Mouse (Mus musculus): ENCODE measurements at regions not wholly inside any gene's neighbourhood (a gene's known extent, or its start where the extent isn't known, plus 50 kb on each side); places are given as distances from the start of the nearest gene placed in this dataset.

- DNase-seq, result no peak
Measured at GRCm38 (mm10) chr12:7192591-7192990, 784.9 kb upstream of the Apob start.

DNA sequence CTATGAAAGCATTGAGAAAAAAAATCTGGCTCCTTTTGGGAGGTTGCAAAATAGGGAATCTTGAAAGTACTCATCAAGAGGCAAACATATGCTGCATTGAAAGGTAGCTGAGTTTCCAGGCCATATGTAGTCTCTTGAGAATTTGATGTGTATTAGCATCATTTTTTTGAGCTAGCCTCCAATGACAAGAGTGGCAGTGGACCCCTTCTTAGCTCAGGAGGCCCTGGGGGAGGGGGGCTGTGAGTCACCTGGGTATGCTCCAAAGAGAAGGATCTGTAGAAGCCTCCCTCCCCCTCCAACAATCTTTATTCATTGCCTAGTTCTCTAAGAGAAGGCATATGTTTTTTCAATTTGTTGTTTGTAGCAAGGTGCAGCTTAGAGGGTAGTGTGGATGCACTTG is 779.4 kb upstream of the Apob start:
- DNase-seq, result no peak

DNA sequence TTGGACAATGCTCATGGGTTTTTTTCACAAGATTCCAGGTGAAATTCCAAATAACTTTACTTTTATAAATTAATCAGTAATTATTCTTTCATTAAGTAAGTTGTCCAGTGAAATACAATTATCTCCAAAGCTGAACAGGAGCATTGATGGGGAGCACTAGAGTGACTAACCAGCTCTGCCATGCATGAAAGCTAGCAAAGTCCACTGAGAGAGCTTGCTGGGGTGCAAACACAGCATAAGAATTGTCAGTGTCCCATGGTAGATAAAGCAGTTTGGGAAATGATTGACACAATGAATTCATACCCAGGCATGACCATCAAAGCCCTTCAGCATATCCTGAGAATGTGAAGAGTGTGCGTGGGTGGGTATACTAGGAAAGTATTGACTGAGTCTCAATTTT is 776.6 kb upstream of the Apob start:
- DNase-seq, result no peak

GRCm38 (mm10) chr12:7215686-7216085 is 761.8 kb upstream of the Apob start:
- peak; percentile 9 for DNase-seq

GRCm38 (mm10) chr12:7217499-7217898 is 759.9 kb upstream of the Apob start:
- no peak for DNase-seq

DNA sequence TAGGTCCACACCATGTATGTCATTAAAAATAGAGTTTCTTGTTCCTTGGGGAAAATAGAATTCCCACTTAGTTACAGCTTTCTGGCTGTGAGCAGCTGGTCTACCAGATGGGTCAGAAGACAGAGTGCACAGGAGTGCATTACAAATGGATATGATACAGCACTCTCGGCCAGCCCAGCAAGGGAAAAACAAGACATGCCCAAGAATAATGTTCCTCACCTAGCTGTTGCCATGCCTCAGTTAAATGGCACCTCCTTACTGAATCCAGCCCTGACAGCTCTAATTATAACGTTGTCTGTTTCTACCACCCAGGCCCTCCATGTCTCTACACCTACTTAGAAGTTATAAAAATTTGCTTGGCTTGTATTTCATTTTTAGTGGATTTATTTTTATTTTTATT is 749.3 kb upstream of the Apob start:
- no peak for DNase-seq

DNA sequence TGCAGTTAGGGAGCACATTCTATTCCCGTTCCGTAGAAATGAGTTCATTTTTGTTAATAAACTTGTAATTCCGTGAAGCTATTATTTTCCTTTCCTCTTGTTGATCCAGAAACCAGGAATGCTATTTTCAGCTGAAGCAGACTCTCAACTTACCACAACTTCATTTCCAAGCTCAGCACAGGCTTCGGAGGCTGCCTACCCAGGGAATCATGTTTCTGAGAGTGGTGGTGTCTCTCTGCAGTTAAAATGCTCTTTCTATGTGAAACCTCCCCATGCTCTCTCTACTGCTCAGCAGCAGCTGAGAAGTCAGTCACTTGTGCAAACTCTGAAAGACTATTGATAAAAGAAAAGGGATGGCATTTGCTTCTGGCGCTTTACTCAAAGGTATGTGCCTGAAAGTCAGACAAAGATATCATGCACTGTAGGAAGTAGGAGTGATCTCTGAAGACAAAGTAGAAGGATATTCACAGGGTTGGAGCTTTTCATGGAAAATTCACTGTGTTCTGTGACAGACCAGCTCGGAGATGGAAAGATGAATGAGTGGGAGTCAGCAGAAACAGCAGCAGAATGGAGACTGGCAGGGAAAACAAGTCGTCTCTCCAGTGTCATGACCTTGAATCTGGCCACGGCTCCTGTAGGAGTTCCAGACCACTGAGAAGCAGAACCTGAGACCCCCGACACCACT is 748.8 kb upstream of the Apob start:
- DNase-seq, result no peak

- no peak for DNase-seq
Measured at GRCm38 (mm10) chr12:7250324-7250723, 727.1 kb upstream of the Apob start.

GRCm38 (mm10) chr12:7270587-7270986 is 706.9 kb upstream of the Apob start:
- no peak for DNase-seq

- DNase-seq, result no peak
Measured at GRCm38 (mm10) chr12:7284354-7285036, 693.0 kb upstream of the Apob start.

- DNase-seq, result no peak
Measured at GRCm38 (mm10) chr12:7291557-7291956, 685.9 kb upstream of the Apob start.

GRCm38 (mm10) chr12:7297026-7297425 is 680.4 kb upstream of the Apob start:
- no peak for DNase-seq

- DNase-seq, result no peak
Measured at GRCm38 (mm10) chr12:7321453-7321852, 656.0 kb upstream of the Apob start.

DNA sequence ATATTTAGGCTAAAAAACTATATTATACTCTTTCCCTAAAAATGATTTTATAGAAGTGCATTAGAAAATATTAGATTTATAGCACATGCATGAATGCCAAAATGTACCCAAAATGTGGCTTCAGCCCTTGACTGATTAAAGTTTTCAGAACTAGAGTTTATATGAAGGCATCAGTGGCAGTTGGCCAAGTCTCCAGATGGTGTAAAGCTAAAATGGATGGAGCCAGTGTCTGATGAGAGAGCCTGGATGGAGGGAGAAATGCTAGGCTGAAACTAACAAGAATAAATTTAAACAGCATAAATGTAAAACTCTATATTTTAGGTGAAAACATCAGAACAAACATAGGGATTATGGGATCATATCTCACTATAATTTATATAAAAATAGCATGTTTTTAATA is 648.8 kb upstream of the Apob start:
- no peak for DNase-seq
